Mouse (Mus musculus): ENCODE measurements around the gene Speer1. TPM values are rescaled to one million over a fixed set of nuclear protein-coding genes. Genes with fewer than 3 reads are reported as not detected.
"Not testable (repeated sequence)": the region's sequence is repeated elsewhere in the genome, so short reads cannot be mapped to it uniquely, and the experiment has no call there.

The Speer1 gene
- not detected in 2 replicates for polyA plus RNA-seq (2015; fragmentation: Nextera tagmentation; extraction: Ambion mirVana)

GRCm38 (mm10) chr5:11341216-11341615 lies at the start of gene Speer1:
Gene Speer1 (plus strand): TSS chr5:11341516.
- H3K4me3 ChIP-seq (replicated peaks); H3K4me2 ChIP-seq; H3K9me3 ChIP-seq (replicated peaks); H3K36me3 ChIP-seq; H3K27ac ChIP-seq (replicated peaks); H3K4me1 ChIP-seq; ATAC-seq (ENCODE audit: low FRiP score); H3K9ac ChIP-seq (replicated peaks); H3K27me3 ChIP-seq (replicated peaks): not testable (repeated sequence)
- 53% methylated on average over 1 of the region's 4 CpGs for WGBS

Other genes starting within 250 kb of the Speer1 start
- 0.45 TPM in 1 of 2 replicates, not detected in the other for gene Gm8879, start 213.9 kb upstream of the Speer1 start, polyA plus RNA-seq (2015; fragmentation: Nextera tagmentation; extraction: Ambion mirVana)
- gene Gm5861, start 158.4 kb upstream of the Speer1 start, polyA plus RNA-seq (2015; fragmentation: Nextera tagmentation; extraction: Ambion mirVana): not detected in 2 replicates
- 0.96 TPM in 1 of 2 replicates, not detected in the other for gene Gm8890, start 85.5 kb upstream of the Speer1 start, polyA plus RNA-seq (2015; fragmentation: Nextera tagmentation; extraction: Ambion mirVana)
- not detected in 2 replicates for gene Gm8897, start 74.9 kb downstream of the Speer1 start, polyA plus RNA-seq (2015; fragmentation: Nextera tagmentation; extraction: Ambion mirVana)
- not detected in 2 replicates for gene Gm8906, start 161.2 kb downstream of the Speer1 start, polyA plus RNA-seq (2015; fragmentation: Nextera tagmentation; extraction: Ambion mirVana)